Mouse (Mus musculus): ENCODE results near the gene Rnase4.

Rnase4 gene

GRCm38 (mm10) chr14:51129624-51129975, 38.7 kb downstream of the Rnase4 start:
- DNase-seq (ENCODE audit: low read depth): no peak

- no peak for DNase-seq (ENCODE audit: low read depth)
Measured at GRCm38 (mm10) chr14:51130315-51130940, 39.6 kb downstream of the Rnase4 start.

- no peak for DNase-seq (ENCODE audit: low read depth)
Measured at GRCm38 (mm10) chr14:51131086-51131815, 40.4 kb downstream of the Rnase4 start.

- peak; percentile 5 for DNase-seq (ENCODE audit: low read depth)
Measured at GRCm38 (mm10) chr14:51132372-51132771, 41.5 kb downstream of the Rnase4 start.

GRCm38 (mm10) chr14:51140342-51140741, 49.5 kb downstream of the Rnase4 start:
- no peak for DNase-seq (ENCODE audit: low read depth)

GRCm38 (mm10) chr14:51142119-51142518, 51.2 kb downstream of the Rnase4 start:
- DNase-seq (ENCODE audit: low read depth): no peak

- DNase-seq (ENCODE audit: low read depth): no peak
Measured at GRCm38 (mm10) chr14:51142568-51142967, 51.7 kb downstream of the Rnase4 start.

- DNase-seq (ENCODE audit: low read depth): no peak
Measured at GRCm38 (mm10) chr14:51143287-51143686, 52.4 kb downstream of the Rnase4 start.

GRCm38 (mm10) chr14:51143937-51144336, 53.1 kb downstream of the Rnase4 start:
- no peak for DNase-seq (ENCODE audit: low read depth)

GRCm38 (mm10) chr14:51144451-51144850, 53.6 kb downstream of the Rnase4 start:
- no peak for DNase-seq (ENCODE audit: low read depth)

- no peak for DNase-seq (ENCODE audit: low read depth)
Measured at GRCm38 (mm10) chr14:51145521-51145920, 54.6 kb downstream of the Rnase4 start.

GRCm38 (mm10) chr14:51146685-51147084, 55.8 kb downstream of the Rnase4 start, which contains the start of gene Rnase1:
TSS of gene Rnase1 (minus strand) at chr14:51146785.
- no peak for DNase-seq (ENCODE audit: low read depth)

- no peak for DNase-seq (ENCODE audit: low read depth)
Measured at GRCm38 (mm10) chr14:51148006-51148405, 57.1 kb downstream of the Rnase4 start.

- DNase-seq (ENCODE audit: low read depth): no peak
Measured at GRCm38 (mm10) chr14:51149164-51149563, 58.3 kb downstream of the Rnase4 start.

GRCm38 (mm10) chr14:51150206-51150831, 59.4 kb downstream of the Rnase4 start:
- no peak for DNase-seq (ENCODE audit: low read depth)

- DNase-seq (ENCODE audit: low read depth): no peak
Measured at GRCm38 (mm10) chr14:51152249-51152870, 61.5 kb downstream of the Rnase4 start.

Data from 416B (cell line).